In the genomic region with DNA sequence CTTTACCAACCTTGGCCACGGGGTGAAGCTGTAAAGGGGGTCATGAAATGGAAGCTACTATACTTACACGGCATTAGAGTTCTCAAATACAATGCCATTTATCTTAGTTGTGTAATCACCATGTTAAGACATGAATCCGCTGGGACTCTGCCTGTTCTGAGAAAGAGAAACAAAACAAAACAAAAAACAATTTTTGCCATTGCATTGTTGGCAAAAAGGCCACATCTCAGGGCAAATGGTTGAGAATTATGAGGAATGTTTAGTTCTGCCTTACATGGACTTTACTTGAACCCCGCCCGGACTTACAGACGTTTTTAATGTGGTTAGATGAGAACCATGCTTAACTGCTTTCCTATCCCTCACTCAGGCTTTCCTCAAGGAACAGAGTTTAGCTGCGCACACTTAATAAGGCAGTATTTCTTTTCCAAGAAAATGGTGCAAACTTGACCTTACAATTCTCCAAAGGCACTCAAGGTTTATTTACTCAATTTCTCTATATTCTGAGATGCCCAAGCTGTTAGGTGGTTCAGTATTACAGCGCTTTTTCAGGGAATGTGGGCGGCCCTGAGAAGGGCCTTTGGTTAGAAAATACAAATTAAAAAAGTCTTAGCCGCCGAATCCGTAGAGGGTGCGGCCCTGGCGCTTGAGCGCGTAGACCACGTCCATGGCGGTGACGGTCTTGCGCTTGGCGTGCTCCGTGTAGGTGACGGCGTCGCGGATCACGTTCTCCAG, we compare ENCODE assay signal across 8 mouse cellular contexts. TPM values are rescaled to one million over a fixed set of nuclear protein-coding genes. Genes with fewer than 3 reads are reported as not detected.
DNase-seq lines count a peak whose midpoint lies in the region; ATAC-seq lines count a peak whose summit lies in the region.

No protein-coding gene starts in this region.

- peak overlapping the region; percentile 74 for H3K9ac ChIP-seq in forebrain, embryonic 11.5 days (ENCODE audit: low read length)
- peak overlapping the region; percentile 45 for H3K9ac ChIP-seq in stomach, embryonic 15.5 days

- H3K9me3 ChIP-seq in forebrain, embryonic 11.5 days (ENCODE audit: control insufficient read depth, low read length) = no peaks in the 10 kb centered on the region
- no peaks in the 10 kb centered on the region for H3K9me3 ChIP-seq in stomach, embryonic 15.5 days

- H3K4me1 ChIP-seq in forebrain, embryonic 11.5 days (replicated peaks; ENCODE audit: control insufficient read depth, insufficient read depth, low read length) = peaks cover 8% of the 10 kb centered on the region; the same call in 1 of the 2 replicates
- H3K4me1 ChIP-seq in stomach, embryonic 15.5 days = peaks cover 18% of the 10 kb centered on the region

- peak overlapping the region; percentile 38 for H3K4me3 ChIP-seq in forebrain, embryonic 11.5 days (ENCODE audit: low read depth, low read length)
- H3K4me3 ChIP-seq in stomach, embryonic 15.5 days (replicated peaks) = peak overlapping the region; percentile 44

- H3K27me3 ChIP-seq in forebrain, embryonic 11.5 days (ENCODE audit: control insufficient read depth, insufficient read depth, low read length) = no peaks in the 10 kb centered on the region
- H3K27me3 ChIP-seq in stomach, embryonic 15.5 days (replicated peaks) = no peaks in the 10 kb centered on the region

- 2% methylated on average over 22 of the region's 27 CpGs for WGBS in forebrain, embryonic 11.5 days
- WGBS in stomach, embryonic 15.5 days = 2% methylated on average over 26 of the region's 27 CpGs

- peak; percentile 48 for DNase-seq in left cerebral cortex, postnatal 4 days
- DNase-seq in left cerebral cortex, postnatal 10 days (ENCODE audit: extremely low spot score in 1 of 2, low spot score in 2 of 2) = no peak
- peak; percentile 47 for DNase-seq in NIH3T3 (ENCODE audit: low read depth)
- DNase-seq in forebrain, embryonic 11.5 days (ENCODE audit: low spot score) = no peak
- peak; percentile 53 for DNase-seq in liver
- no peak for DNase-seq in urinary bladder, postnatal 4 days (ENCODE audit: low spot score in 2 of 2)
- DNase-seq in kidney, adult 11 months = no peak

- intact Hi-C loops in left cerebral cortex, postnatal 4 days (cut with DNase I) = no loop called here
- intact Hi-C loops in left cerebral cortex, postnatal 10 days (cut with DNase I) = no loop called here

- no peak for ATAC-seq in forebrain, embryonic 11.5 days (replicated peaks; ENCODE audit: low FRiP score)
- ATAC-seq in stomach, embryonic 15.5 days (ENCODE audit: insufficient read depth, low FRiP score, low read depth) = no peak; the same call in 1 of the 2 replicates

- H3K4me2 ChIP-seq in forebrain, embryonic 11.5 days (ENCODE audit: low read depth, low read length, severe bottlenecking) = peak overlapping the region; percentile 74
- peak overlapping the region; percentile 89 for H3K4me2 ChIP-seq in stomach, embryonic 15.5 days

- H3K36me3 ChIP-seq in forebrain, embryonic 11.5 days (ENCODE audit: control insufficient read depth, insufficient read depth, low read length) = no peaks in the 10 kb centered on the region
- H3K36me3 ChIP-seq in stomach, embryonic 15.5 days = no peaks in the 10 kb centered on the region

- peak overlapping the region; percentile 95 for H3K27ac ChIP-seq in forebrain, embryonic 11.5 days (ENCODE audit: low read depth, low read length)
- H3K27ac ChIP-seq in stomach, embryonic 15.5 days = peak overlapping the region; percentile 92

RNA-seq across cellular contexts. Expression of a gene that starts 0.6 kb away (rescaled TPM):
- 100 to 1,000 TPM; 134 to 137 TPM for total RNA-seq in left cerebral cortex, postnatal 4 days (2021)
- 10 to 100 TPM; 77.4 to 83.3 TPM for total RNA-seq in left cerebral cortex, postnatal 10 days (2021)
- 0.95 TPM in 1 of 2 replicates, not detected in the other for polyA plus RNA-seq in forebrain, embryonic 11.5 days (2014; fragmentation: Nextera tagmentation; extraction: Ambion mirVana)
- polyA plus RNA-seq in stomach, embryonic 15.5 days (2015; fragmentation: Nextera tagmentation; extraction: Ambion mirVana) = 0.42 and 0.55 TPM in 2 replicates

RNA-seq across cellular contexts. Expression of a gene that starts 1.8 kb away (rescaled TPM):
- total RNA-seq in left cerebral cortex, postnatal 4 days (2021) = 100 to 1,000 TPM; 114 to 125 TPM
- total RNA-seq in left cerebral cortex, postnatal 10 days (2021) = 10 to 100 TPM; 53.3 to 58.4 TPM
- 2.9 and 5.4 TPM in 2 replicates for polyA plus RNA-seq in forebrain, embryonic 11.5 days (2014; fragmentation: Nextera tagmentation; extraction: Ambion mirVana)
- 4.8 and 6.9 TPM in 2 replicates for polyA plus RNA-seq in stomach, embryonic 15.5 days (2015; fragmentation: Nextera tagmentation; extraction: Ambion mirVana)

RNA-seq across cellular contexts. Expression of a gene that starts 3.1 kb away (rescaled TPM):
- total RNA-seq in left cerebral cortex, postnatal 4 days (2021) = 10 to 100 TPM; 62.9 to 79.4 TPM
- total RNA-seq in left cerebral cortex, postnatal 10 days (2021) = 10 to 100 TPM; 32.9 to 36.8 TPM
- 2.7 and 4.0 TPM in 2 replicates for polyA plus RNA-seq in forebrain, embryonic 11.5 days (2014; fragmentation: Nextera tagmentation; extraction: Ambion mirVana)
- 2.0 and 2.9 TPM in 2 replicates for polyA plus RNA-seq in stomach, embryonic 15.5 days (2015; fragmentation: Nextera tagmentation; extraction: Ambion mirVana)

RNA-seq across cellular contexts. Expression of a gene that starts 3.6 kb away (rescaled TPM):
- total RNA-seq in left cerebral cortex, postnatal 4 days (2021) = 100 to 1,000 TPM; 139 to 151 TPM
- 10 to 100 TPM; 79.7 to 80.1 TPM for total RNA-seq in left cerebral cortex, postnatal 10 days (2021)
- 4.7 and 5.9 TPM in 2 replicates for polyA plus RNA-seq in forebrain, embryonic 11.5 days (2014; fragmentation: Nextera tagmentation; extraction: Ambion mirVana)
- 3.5 and 4.1 TPM in 2 replicates for polyA plus RNA-seq in stomach, embryonic 15.5 days (2015; fragmentation: Nextera tagmentation; extraction: Ambion mirVana)

RNA-seq across cellular contexts. Expression of a gene that starts 8.3 kb away (rescaled TPM):
- total RNA-seq in left cerebral cortex, postnatal 4 days (2021) = 100 to 1,000 TPM in 1 of 2 experiments, 10 to 100 TPM in 1; 95.4 to 102 TPM
- total RNA-seq in left cerebral cortex, postnatal 10 days (2021) = 10 to 100 TPM; 37.4 to 47.0 TPM
- polyA plus RNA-seq in forebrain, embryonic 11.5 days (2014; fragmentation: Nextera tagmentation; extraction: Ambion mirVana) = 11.7 and 15.4 TPM in 2 replicates
- polyA plus RNA-seq in stomach, embryonic 15.5 days (2015; fragmentation: Nextera tagmentation; extraction: Ambion mirVana) = 7.4 and 10.6 TPM in 2 replicates

Comparison
In these comparisons a context has a peak if more than half of its experiments do, and no peak if none do; other contexts are left out.
1. DNase-seq: peak in left cerebral cortex, postnatal 4 days (single experiment), NIH3T3 (single experiment) and liver (single experiment); none in left cerebral cortex, postnatal 10 days (0 of 2), forebrain, embryonic 11.5 days (single experiment), urinary bladder, postnatal 4 days (0 of 2) and kidney, adult 11 months (single experiment).